Mouse (Mus musculus) limb, embryonic 14.5 days (tissue): ENCODE data around the gene Gm17617. TPM values are rescaled to one million over a fixed set of nuclear protein-coding genes. Genes with fewer than 3 reads are reported as not detected.
A peak's percentile ranks its signal among the peaks of the same experiment; 100 is the strongest.

Source experiments
- ATAC-seq: fragments of 200-750 bp; cut with Nextera tagmentation; 2 replicates; pipeline ENCODE4 v1.8.0; 2017; ENCODE audit warnings: low read depth, moderate number of reproducible peaks, moderate TSS enrichment; ENCODE audit not compliant: low FRiP score
- DNase-seq: peaks from one replicate; pipeline ENCODE4 v3.0.0-alpha.2; 2015; ENCODE audit warnings: low spot score
- H3K27ac ChIP-seq: fragments of 300-500 bp; sonication (generic); replicated peaks from 2 replicates; pipeline ENCODE4 v1.5.1; 2014; ENCODE audit warnings: low read depth, mild to moderate bottlenecking, low read length, moderate library complexity, mixed read lengths
- H3K27me3 ChIP-seq: fragments of 300-500 bp; sonication (generic); 2 replicates; pipeline ENCODE4 v1.6.1; 2014; ENCODE audit warnings: low read length, mixed read lengths; ENCODE audit not compliant: control insufficient read depth, insufficient read depth
- H3K36me3 ChIP-seq: fragments of 300-500 bp; sonication (generic); 2 replicates; pipeline ENCODE4 v1.6.1; 2014; ENCODE audit warnings: mild to moderate bottlenecking, low read length, moderate library complexity, mixed read lengths; ENCODE audit not compliant: control insufficient read depth, insufficient read depth
- H3K4me1 ChIP-seq: fragments of 300-500 bp; sonication (generic); 2 replicates; pipeline ENCODE4 v1.6.1; 2014; ENCODE audit warnings: antibody characterized with exemption, low read length, mixed read lengths; ENCODE audit not compliant: control insufficient read depth, insufficient read depth
- H3K4me2 ChIP-seq: fragments of 300-500 bp; sonication (generic); replicated peaks from 2 replicates; pipeline ENCODE4 v1.6.1; 2014; ENCODE audit warnings: low read depth, mild to moderate bottlenecking, low read length, moderate library complexity; ENCODE audit not compliant: severe bottlenecking
- H3K4me3 ChIP-seq: fragments of 300-500 bp; sonication (generic); replicated peaks from 2 replicates; pipeline ENCODE4 v1.5.1; 2014; ENCODE audit warnings: low read length
- H3K9ac ChIP-seq: fragments of 300-500 bp; sonication (generic); 2 replicates; pipeline ENCODE4 v1.6.1; 2014; ENCODE audit warnings: mild to moderate bottlenecking, low read depth, low read length, moderate library complexity; ENCODE audit not compliant: severe bottlenecking
- H3K9me3 ChIP-seq: fragments of 300-500 bp; sonication (generic); 2 replicates; pipeline ENCODE4 v1.6.1; 2016; ENCODE audit warnings: low read length; ENCODE audit not compliant: control insufficient read depth
- POLR2A ChIP-seq: fragments of 200-500 bp; IDR thresholded peaks from 2 replicates; pipeline ENCODE4 v1.8.0; 2012; ENCODE audit warnings: inconsistent platforms, mild to moderate bottlenecking, moderate library complexity, borderline replicate concordance; ENCODE audit not compliant: insufficient read depth, insufficient read length; ENCODE audit errors: extremely low read depth
- WGBS: fragments of 180-500 bp; shearing (Covaris S2); extraction: QIAGEN DNeasy Blood & Tissue Kit; methylation state at CpG from one replicate; pipeline ENCODE4 v1.1.7; 2014; 5-methylcytosine and 5-hydroxymethylcytosine counted together
- polyA plus RNA-seq, 2 experiments: library from polyadenylated mRNA; depleted of rRNA in 1 of 2; stranded (reverse) in 1 of 2; unstranded in 1 of 2; fragments of >200 nt; fragmentation: Nextera tagmentation in 1 of 2; extraction: Ambion mirVana in 1 of 2; gene quantifications; 2 replicates each; pipeline versions ENCODE4 v1.2.1 to v1.2.3; 2012 to 2014

Gene Gm17617
- polyA plus RNA-seq, 2 experiments, result not detected

GRCm38 (mm10) chr13:55124903-55125302 lies 8.4 kb downstream of the Gm17617 start:
- DNase-seq (no peak), ATAC-seq (no peak)
- H3K9me3 ChIP-seq, result no peaks in the 10 kb centered on the region
- no peak overlapping the region for H3K9ac ChIP-seq
- peaks cover 65% of the 10 kb centered on the region for H3K36me3 ChIP-seq
- H3K4me2 ChIP-seq, result no peak overlapping the region
- no peak overlapping the region for H3K4me3 ChIP-seq
- no peaks in the 10 kb centered on the region for H3K27me3 ChIP-seq
- H3K27ac ChIP-seq, result no peak overlapping the region
- no peak for TF ChIP-seq POLR2A
- 94% methylated on average over 6 of the region's 6 CpGs for WGBS
- no peaks in the 10 kb centered on the region for H3K4me1 ChIP-seq

- ATAC-seq (no peak), DNase-seq (no peak)
- H3K27me3 ChIP-seq, result no peaks in the 10 kb centered on the region
- no peak for TF ChIP-seq POLR2A
- no peak overlapping the region for H3K4me3 ChIP-seq
- H3K27ac ChIP-seq, result no peak overlapping the region
- H3K4me2 ChIP-seq, result no peak overlapping the region
- 85% methylated on average over 6 of the region's 6 CpGs for WGBS
- peaks cover 63% of the 10 kb centered on the region for H3K36me3 ChIP-seq
- H3K9me3 ChIP-seq, result no peaks in the 10 kb centered on the region
- no peaks in the 10 kb centered on the region for H3K4me1 ChIP-seq
- no peak overlapping the region for H3K9ac ChIP-seq
Observed at GRCm38 (mm10) chr13:55114375-55114774, 19.0 kb downstream of the Gm17617 start.

DNA sequence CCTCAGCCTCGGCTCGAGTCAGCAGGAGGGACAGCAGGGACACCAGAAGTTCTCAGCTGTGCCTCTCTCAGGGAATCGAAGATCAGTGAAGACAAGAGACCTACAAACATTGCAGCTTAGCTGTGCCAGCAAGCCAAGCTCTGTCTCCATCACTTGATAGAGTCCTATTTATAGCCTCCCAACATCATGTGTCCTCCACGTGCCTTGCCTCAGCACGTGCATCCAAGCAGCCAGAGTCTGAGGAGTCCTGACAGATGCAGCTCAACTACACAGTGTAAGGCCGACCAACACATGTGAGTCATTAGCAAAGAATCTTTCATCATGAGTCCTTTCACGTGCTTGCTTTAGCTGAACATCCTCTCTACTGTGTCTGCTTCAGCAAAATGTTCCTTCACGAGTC lies 25.7 kb downstream of the Gm17617 start:
- H3K4me3 ChIP-seq, result no peak overlapping the region
- no peak overlapping the region for H3K4me2 ChIP-seq
- no peak overlapping the region for H3K27ac ChIP-seq
- H3K9me3 ChIP-seq, result no peaks in the 10 kb centered on the region
- TF ChIP-seq POLR2A, result no peak
- no peak overlapping the region for H3K9ac ChIP-seq
- peaks cover 17% of the 10 kb centered on the region; the same call in 1 of the 2 replicates for H3K36me3 ChIP-seq
- H3K4me1 ChIP-seq, result peaks cover 8% of the 10 kb centered on the region
- DNase-seq, result peak; percentile 32
- H3K27me3 ChIP-seq, result no peaks in the 10 kb centered on the region
- ATAC-seq, result 0 out of 2 replicates have a peak, but pooled peaks have one; percentile 19
- 78% methylated on average over 8 of the region's 8 CpGs for WGBS

GRCm38 (mm10) chr13:55107116-55107515 lies 26.2 kb downstream of the Gm17617 start:
- Histone ChIP-seq H3K36me3 (peaks cover 17% of the 10 kb centered on the region; the same call in 1 of the 2 replicates), H3K4me1 (peaks cover 8% of the 10 kb centered on the region), H3K4me3 (no peak overlapping the region), H3K4me2 (no peak overlapping the region), H3K27ac (no peak overlapping the region), H3K9me3 (no peaks in the 10 kb centered on the region), H3K27me3 (no peaks in the 10 kb centered on the region), H3K9ac (no peak overlapping the region)
- 89% methylated on average over 4 of the region's 4 CpGs for WGBS
- no peak for DNase-seq
- no peak for TF ChIP-seq POLR2A
- no peak for ATAC-seq

DNA sequence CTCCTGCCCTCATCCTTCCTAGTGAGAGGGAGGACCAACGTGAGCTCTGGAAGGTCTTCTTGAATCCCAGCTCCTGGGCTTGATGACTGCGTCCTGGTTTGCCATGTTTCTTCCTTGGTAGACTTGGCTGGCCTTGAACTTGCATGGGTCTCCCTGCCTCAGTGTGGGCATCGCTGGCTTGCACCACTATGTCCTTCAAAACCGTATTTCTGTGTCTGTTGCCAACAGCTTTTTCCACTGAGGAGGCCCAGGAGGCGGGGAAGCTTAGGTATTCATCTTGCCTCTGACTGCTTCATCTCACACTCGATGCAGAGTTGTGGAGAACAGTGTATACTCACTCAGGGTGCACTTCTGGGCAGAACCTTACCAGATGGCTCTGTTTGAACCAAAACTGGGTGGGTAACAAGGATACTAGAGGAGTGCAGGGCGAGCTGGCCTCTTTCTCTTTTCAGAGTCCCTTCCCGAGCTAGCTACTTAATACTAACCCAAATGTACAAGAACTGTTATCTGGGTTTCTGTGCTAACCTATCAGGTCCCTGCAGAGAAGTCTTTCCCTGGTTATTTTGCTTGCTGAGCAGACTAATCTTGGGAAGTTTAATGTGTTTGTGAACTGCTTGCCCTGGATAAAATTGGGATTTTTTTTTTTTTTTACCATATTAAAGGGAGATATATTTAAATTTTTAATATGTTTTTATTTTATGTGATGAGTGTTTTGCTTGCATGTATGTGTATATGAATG lies 27.2 kb downstream of the Gm17617 start:
- peak overlapping the region; percentile 89 for H3K4me2 ChIP-seq
- H3K9ac ChIP-seq, result peak overlapping the region; percentile 74
- 19% methylated on average over 8 of the region's 8 CpGs for WGBS
- ATAC-seq (no peak), DNase-seq (no peak)
- peak overlapping the region; percentile 68 for H3K4me3 ChIP-seq
- H3K9me3 ChIP-seq, result no peaks in the 10 kb centered on the region
- peak overlapping the region; percentile 30 for H3K27ac ChIP-seq
- H3K27me3 ChIP-seq, result no peaks in the 10 kb centered on the region
- H3K4me1 ChIP-seq, result peaks cover 8% of the 10 kb centered on the region
- no peak for TF ChIP-seq POLR2A
- H3K36me3 ChIP-seq, result peaks cover 17% of the 10 kb centered on the region; the same call in 1 of the 2 replicates
